Mouse (Mus musculus) liver, postnatal 0 days (tissue): ENCODE data around the gene E4f1.

Experiments
- CTCF ChIP-seq: sonication (generic); IDR thresholded peaks from 2 replicates; pipeline ENCODE4 v1.5.1; 2016; ENCODE audit warnings: antibody characterized with exemption, low read depth
- EP300 ChIP-seq: IDR thresholded peaks from 2 replicates; pipeline ENCODE4 v1.6.1; 2016; ENCODE audit warnings: antibody characterized with exemption, low read depth, mild to moderate bottlenecking

- TF ChIP-seq EP300 (no peak), CTCF (no peak)
Measured at GRCm38 (mm10) chr17:24507806-24508460, 37.8 kb upstream of the E4f1 start.
